14 mouse cellular contexts compared by ENCODE assay signal in the genomic region with DNA sequence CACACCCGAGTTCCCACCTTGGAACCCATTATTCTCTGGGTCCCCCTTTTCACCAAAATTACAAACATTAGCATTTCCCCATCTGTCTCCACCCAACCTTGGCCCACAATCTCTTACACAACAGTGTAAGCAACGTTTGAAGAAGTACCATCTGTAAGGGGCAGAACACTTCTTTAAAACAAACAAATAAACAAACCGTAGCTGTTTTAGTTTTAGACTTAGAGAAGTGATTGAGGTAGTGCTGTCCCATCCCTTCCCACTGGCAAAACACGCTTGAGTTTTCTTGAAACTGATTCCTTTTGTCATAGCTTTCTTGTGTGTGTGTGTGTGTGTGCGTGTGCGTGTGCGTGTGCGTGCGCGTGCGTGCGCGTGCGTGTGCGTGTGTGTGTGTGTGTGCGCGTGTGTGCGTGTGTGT. TPM values are rescaled to one million over a fixed set of nuclear protein-coding genes. Genes with fewer than 3 reads are reported as not detected.
A peak's percentile ranks its signal among the peaks of the same experiment; 100 is the strongest.
DNase-seq lines count a peak whose midpoint lies in the region; ATAC-seq and TF ChIP-seq lines count a peak whose summit lies in the region.
"Had no signal": no experiment of that assay in that cellular context is flagged by ENCODE, and none has a peak within 500 bp of the region (broad histone marks: within the 10 kb centered on the region; RNA-seq: fewer than 3 reads in every experiment).

No protein-coding gene starts in this region.

- TF ChIP-seq CTCF in lung, postnatal 0 days (IDR thresholded peaks at IDR 0.05), result no peak

- no peak overlapping the region for H3K27ac ChIP-seq in heart, embryonic 12.5 days (ENCODE audit: poor library complexity, severe bottlenecking)
- H3K27ac ChIP-seq in lung, postnatal 0 days (ENCODE audit: low read length), result peak overlapping the region; percentile 85
- H3K27ac ChIP-seq in liver, embryonic 11.5 days (ENCODE audit: low read depth, low read length), result peak overlapping the region; percentile 68
- H3K27ac ChIP-seq in stomach, embryonic 15.5 days, result peak overlapping the region; percentile 46; the same call in 1 of the 2 replicates
- H3K27ac ChIP-seq: neural tube, embryonic 12.5 days had no signal

- 85% methylated on average over 17 of the region's 18 CpGs for WGBS in heart, embryonic 12.5 days
- WGBS in lung, postnatal 0 days, result 74% methylated on average over 16 of the region's 18 CpGs
- 83% methylated on average over 18 of the region's 18 CpGs for WGBS in liver, embryonic 11.5 days
- 81% methylated on average over 18 of the region's 18 CpGs for WGBS in stomach, embryonic 15.5 days

- no peak for ATAC-seq in heart, embryonic 12.5 days (ENCODE audit: insufficient number of reproducible peaks, low FRiP score)
- ATAC-seq in lung, postnatal 0 days, result no peak
- no peak for ATAC-seq in liver, embryonic 11.5 days (replicated peaks; ENCODE audit: low FRiP score)
- no peak for ATAC-seq in stomach, embryonic 15.5 days (ENCODE audit: insufficient read depth, low FRiP score, low read depth)

- H3K4me3 ChIP-seq in heart, embryonic 12.5 days, result no peak overlapping the region
- no peak overlapping the region for H3K4me3 ChIP-seq in lung, postnatal 0 days (ENCODE audit: low read depth, low read length)
- H3K4me3 ChIP-seq in liver, embryonic 11.5 days (ENCODE audit: low read depth, low read length), result no peak overlapping the region
- no peak overlapping the region for H3K4me3 ChIP-seq in stomach, embryonic 15.5 days (replicated peaks)
- H3K4me3 ChIP-seq: neural tube, embryonic 12.5 days had no signal

- no peaks in the 10 kb centered on the region for H3K9me3 ChIP-seq in heart, embryonic 12.5 days (replicated peaks)
- no peaks in the 10 kb centered on the region for H3K9me3 ChIP-seq in lung, postnatal 0 days (ENCODE audit: low read length)
- H3K9me3 ChIP-seq in liver, embryonic 11.5 days (ENCODE audit: control insufficient read depth, low read length), result no peaks in the 10 kb centered on the region
- H3K9me3 ChIP-seq in stomach, embryonic 15.5 days, result no peaks in the 10 kb centered on the region
- H3K9me3 ChIP-seq: neural tube, embryonic 12.5 days had no signal

- peak; percentile 74 for DNase-seq in heart, adult 11 months
- DNase-seq in lung, postnatal 0 days (ENCODE audit: low spot score), result peak; percentile 49
- DNase-seq in lung, postnatal 10 days, result no peak
- no peak for DNase-seq in liver, embryonic 11.5 days (ENCODE audit: low spot score)
- no peak for DNase-seq in gastrocnemius, postnatal 4 days (ENCODE audit: low spot score in 2 of 2)
- DNase-seq in urinary bladder, adult 2 months (ENCODE audit: low spot score), result no peak
- DNase-seq: cerebellum, adult 2 months; gastrocnemius, postnatal 25 days; lung, postnatal 14 days had no signal

- no peak overlapping the region for H3K4me2 ChIP-seq in heart, embryonic 12.5 days
- no peak overlapping the region for H3K4me2 ChIP-seq in lung, postnatal 0 days (replicated peaks; ENCODE audit: low read depth, low read length)
- no peak overlapping the region; the same call in 1 of the 2 replicates for H3K4me2 ChIP-seq in liver, embryonic 11.5 days
- H3K4me2 ChIP-seq in stomach, embryonic 15.5 days, result no peak overlapping the region
- H3K4me2 ChIP-seq: neural tube, embryonic 12.5 days had no signal

- peaks cover 11% of the 10 kb centered on the region for H3K4me1 ChIP-seq in heart, embryonic 12.5 days (replicated peaks)
- H3K4me1 ChIP-seq in lung, postnatal 0 days (ENCODE audit: insufficient read depth, low read depth, low read length), result peaks cover 37% of the 10 kb centered on the region; the same call in 1 of the 2 replicates
- peaks cover 50% of the 10 kb centered on the region for H3K4me1 ChIP-seq in liver, embryonic 11.5 days (replicated peaks; ENCODE audit: control insufficient read depth, insufficient read depth, low read length)
- H3K4me1 ChIP-seq in stomach, embryonic 15.5 days, result 0 out of 2 replicates have a peak, but pooled peaks cover 21% of the 10 kb centered on the region

- H3K27me3 ChIP-seq in heart, embryonic 12.5 days (replicated peaks), result no peaks in the 10 kb centered on the region
- H3K27me3 ChIP-seq in lung, postnatal 0 days (replicated peaks; ENCODE audit: insufficient read depth, low read length), result no peaks in the 10 kb centered on the region
- no peaks in the 10 kb centered on the region for H3K27me3 ChIP-seq in liver, embryonic 11.5 days (replicated peaks; ENCODE audit: control insufficient read depth, insufficient read depth, low read length)
- H3K27me3 ChIP-seq in stomach, embryonic 15.5 days (replicated peaks), result no peaks in the 10 kb centered on the region
- H3K27me3 ChIP-seq: neural tube, embryonic 12.5 days had no signal

- H3K36me3 ChIP-seq in heart, embryonic 12.5 days, result no peaks in the 10 kb centered on the region
- H3K36me3 ChIP-seq in lung, postnatal 0 days (ENCODE audit: insufficient read depth, low read length), result no peaks in the 10 kb centered on the region
- no peaks in the 10 kb centered on the region for H3K36me3 ChIP-seq in liver, embryonic 11.5 days (ENCODE audit: control insufficient read depth, insufficient read depth, low read length)
- no peaks in the 10 kb centered on the region for H3K36me3 ChIP-seq in stomach, embryonic 15.5 days
- H3K36me3 ChIP-seq: neural tube, embryonic 12.5 days had no signal

- peak; percentile 22; the same call in 1 of the 2 replicates for TF ChIP-seq EP300 in lung, postnatal 0 days (IDR thresholded peaks at IDR 0.05)

- no peak overlapping the region for H3K9ac ChIP-seq in heart, embryonic 12.5 days
- no peak overlapping the region for H3K9ac ChIP-seq in lung, postnatal 0 days (replicated peaks; ENCODE audit: low read depth)
- H3K9ac ChIP-seq in liver, embryonic 11.5 days (ENCODE audit: low read depth, low read length), result no peak overlapping the region
- H3K9ac ChIP-seq in stomach, embryonic 15.5 days, result no peak overlapping the region
- H3K9ac ChIP-seq: neural tube, embryonic 12.5 days had no signal

RNA-seq across cellular contexts. Expression of a gene that starts 41.3 kb away (rescaled TPM):
- not detected in 2 replicates for polyA plus RNA-seq in heart, embryonic 12.5 days (2016; fragmentation: Nextera tagmentation; extraction: Ambion mirVana)
- polyA plus RNA-seq in lung, postnatal 0 days (2015; fragmentation: Nextera tagmentation; extraction: Ambion mirVana), result 0.39 and 0.48 TPM in 2 replicates
- polyA plus RNA-seq in liver, embryonic 11.5 days (2014; fragmentation: Nextera tagmentation; extraction: Ambion mirVana), result 0.96 and 1.1 TPM in 2 replicates
- polyA plus RNA-seq in stomach, embryonic 15.5 days (2015; fragmentation: Nextera tagmentation; extraction: Ambion mirVana), result 0.40 and 0.59 TPM in 2 replicates
- total RNA-seq in gastrocnemius, postnatal 4 days (2021), result under 1 TPM; 0.18 to 0.34 TPM
- polyA plus RNA-seq in urinary bladder, adult 2 months (2012; rRNA removed), result 0.32 and 0.49 TPM in 2 replicates
- total RNA-seq: layer of hippocampus, postnatal 10 days had no signal
- polyA plus RNA-seq: C2C12; neural tube, embryonic 12.5 days had no signal

RNA-seq across cellular contexts. Expression of a gene that starts 53.5 kb away (rescaled TPM):
- polyA plus RNA-seq in heart, embryonic 12.5 days (2016; fragmentation: Nextera tagmentation; extraction: Ambion mirVana), result 0.14 and 0.21 TPM in 2 replicates
- polyA plus RNA-seq in lung, postnatal 0 days (2015; fragmentation: Nextera tagmentation; extraction: Ambion mirVana), result 4.5 and 5.1 TPM in 2 replicates
- polyA plus RNA-seq in liver, embryonic 11.5 days (2014; fragmentation: Nextera tagmentation; extraction: Ambion mirVana), result not detected in 2 replicates
- polyA plus RNA-seq in stomach, embryonic 15.5 days (2015; fragmentation: Nextera tagmentation; extraction: Ambion mirVana), result 0.85 and 1.1 TPM in 2 replicates
- total RNA-seq in gastrocnemius, postnatal 4 days (2021), result 10 to 100 TPM; 32.1 to 44.6 TPM
- polyA plus RNA-seq in urinary bladder, adult 2 months (2012; rRNA removed), result 85.0 and 92.0 TPM in 2 replicates
- polyA plus RNA-seq: neural tube, embryonic 12.5 days had no signal

Comparison
In these comparisons a context has a peak if more than half of its experiments do, and no peak if none do; other contexts are left out.
1. DNase-seq: peak in heart, adult 11 months (single experiment) and lung, postnatal 0 days (single experiment); none in lung, postnatal 10 days (single experiment), liver, embryonic 11.5 days (single experiment), gastrocnemius, postnatal 4 days (0 of 2) and urinary bladder, adult 2 months (single experiment).
2. RNA of a gene that starts 53.5 kb away (polyA plus RNA-seq): 85.0 to 92.0 TPM in urinary bladder, adult 2 months; 4.5 to 5.1 TPM in lung, postnatal 0 days, 0.85 to 1.1 TPM in stomach, embryonic 15.5 days, 0.14 to 0.21 TPM in heart, embryonic 12.5 days and not detected in liver, embryonic 11.5 days; every median in the first group is over 10 times any median in the second.